Mouse (Mus musculus) kidney, adult 2 months (tissue): ENCODE results near the gene Rps21.

Source experiments
- CTCF ChIP-seq: fragments of 200-500 bp; conservative IDR thresholded peaks from 2 replicates; pipeline ENCODE4 v1.5.1; 2011; ENCODE audit warnings: low read depth, mild to moderate bottlenecking, control low read depth, low read length, moderate library complexity, mixed read lengths; ENCODE audit not compliant: insufficient read depth, insufficient read length
- POLR2A ChIP-seq: fragments of 200-500 bp; IDR thresholded peaks from one replicate; pipeline ENCODE4 v1.6.1; 2011; ENCODE audit warnings: low read depth, low read length, control low read depth

GRCm38 (mm10) chr2:180256296-180257000 lies 729 bp upstream of the Rps21 start:
- TF ChIP-seq POLR2A (no peak), CTCF (no peak)
